Mouse (Mus musculus) brain, adult 10 weeks (tissue): Measurements from ENCODE around the gene Eno2. TPM values are rescaled to one million over a fixed set of nuclear protein-coding genes. Genes with fewer than 3 reads are reported as not detected.

Source experiments
- polyA plus RNA-seq: library from polyadenylated mRNA; stranded (reverse); fragments of 350-450 nt; fragmentation: Illumina TruSeq; extraction: RNeasy Lipid Tissue Mini Kit (QIAGEN cat#74804); gene quantifications from one replicate; pipeline ENCODE4 v1.2.3, GENCODE M21; 2015; ENCODE audit warnings: low read depth, low replicate concordance

The Eno2 gene
- polyA plus RNA-seq: 1,006 TPM

GRCm38 (mm10) chr6:124769101-124769765, at the start of gene Eno2:
Eno2 (minus strand) TSS chr6:124769673.

GRCm38 (mm10) chr6:124813933-124814332, 44.5 kb upstream of the Eno2 start, which contains the start of gene Tpi1:
Tpi1 (minus strand) TSS chr6:124814296.

GRCm38 (mm10) chr6:124808358-124809012, 39.0 kb upstream of the Eno2 start, which contains the start of gene Spsb2:
Spsb2 (plus strand) TSS chr6:124808661.

GRCm38 (mm10) chr6:124779222-124779983, 9.9 kb upstream of the Eno2 start, which contains the start of gene Lrrc23:
Lrrc23 (minus strand) TSS chr6:124779727.

GRCm38 (mm10) chr6:124755831-124756595, 13.5 kb downstream of the Eno2 start, which contains the start of the genes Gm45234 and Atn1:
Gm45234 (minus strand) TSS chr6:124756021.
Atn1 (minus strand) TSS chr6:124756524.

GRCm38 (mm10) chr6:124740888-124741761, 28.3 kb downstream of the Eno2 start, which contains the start of gene Grcc10:
Grcc10 (minus strand) TSS chr6:124741374.

GRCm38 (mm10) chr6:124738511-124739023, 30.9 kb downstream of the Eno2 start, which contains the start of gene Ptpn6:
Ptpn6 (minus strand) TSS chr6:124738714.

GRCm38 (mm10) chr6:124711824-124712782, 57.4 kb downstream of the Eno2 start, which contains the start of the genes Emg1 and Phb2:
Emg1 (minus strand) TSS chr6:124712178.
Phb2 (plus strand) TSS chr6:124712336.

Other genes with a start within 250 kb of the Eno2 start
- gene C1s1, start 227.3 kb downstream of the Eno2 start, polyA plus RNA-seq: 2.0 TPM
- gene C1rb, start 199.4 kb downstream of the Eno2 start, polyA plus RNA-seq: not detected
- 0.16 TPM for gene C1s2, start 133.6 kb downstream of the Eno2 start, polyA plus RNA-seq
- gene Lpcat3, start 106.6 kb downstream of the Eno2 start, polyA plus RNA-seq: 21.0 TPM
- 72.4 TPM for gene Emg1, start 57.5 kb downstream of the Eno2 start, polyA plus RNA-seq
- gene Phb2, start 57.3 kb downstream of the Eno2 start, polyA plus RNA-seq: 127 TPM
- gene Ptpn6, start 31.0 kb downstream of the Eno2 start, polyA plus RNA-seq: 7.4 TPM
- gene Grcc10, start 28.3 kb downstream of the Eno2 start, polyA plus RNA-seq: 262 TPM
- not detected for gene Gm45234, start 13.7 kb downstream of the Eno2 start, polyA plus RNA-seq
- gene Atn1, start 13.1 kb downstream of the Eno2 start, polyA plus RNA-seq: 71.6 TPM
- gene Lrrc23, start 10.1 kb upstream of the Eno2 start, polyA plus RNA-seq: 8.6 TPM
- gene Spsb2, start 39.0 kb upstream of the Eno2 start, polyA plus RNA-seq: 3.1 TPM
- 974 TPM for gene Tpi1, start 44.6 kb upstream of the Eno2 start, polyA plus RNA-seq
- 163 TPM for gene Usp5, start 59.8 kb upstream of the Eno2 start, polyA plus RNA-seq
- 1.8 TPM for gene Cdca3, start 59.9 kb upstream of the Eno2 start, polyA plus RNA-seq
- gene Gnb3, start 70.6 kb upstream of the Eno2 start, polyA plus RNA-seq: 0.33 TPM
- 32.1 TPM for gene P3h3, start 88.1 kb upstream of the Eno2 start, polyA plus RNA-seq
- 147 TPM for gene Gpr162, start 94.3 kb upstream of the Eno2 start, polyA plus RNA-seq
- gene Cd4, start 118.5 kb upstream of the Eno2 start, polyA plus RNA-seq: 8.6 TPM
- 5.8 TPM for gene Lag3, start 142.0 kb upstream of the Eno2 start, polyA plus RNA-seq
- gene Ptms, start 150.4 kb upstream of the Eno2 start, polyA plus RNA-seq: 1,005 TPM
- 658 TPM for gene Mlf2, start 161.7 kb upstream of the Eno2 start, polyA plus RNA-seq
- gene Cops7a, start 195.9 kb upstream of the Eno2 start, polyA plus RNA-seq: 223 TPM
- gene Pianp, start 227.0 kb upstream of the Eno2 start, polyA plus RNA-seq: 147 TPM
- gene Zfp384, start 239.5 kb upstream of the Eno2 start, polyA plus RNA-seq: 32.4 TPM